Mouse (Mus musculus): ENCODE data around the gene Gm49395. TPM values are rescaled to one million over a fixed set of nuclear protein-coding genes. Genes with fewer than 3 reads are reported as not detected.
A peak's percentile ranks its signal among the peaks of the same experiment; 100 is the strongest.

The Gm49395 gene
- polyA plus RNA-seq, 1 experiment from 2014 or later: 15.3 TPM

GRCm38 (mm10) chr13:115071431-115071830, 30.3 kb downstream of the Gm49395 start:
- no peak for TF ChIP-seq CTCF (IDR thresholded peaks at IDR 0.05; ENCODE audit: low read depth)
- no peaks in the 10 kb centered on the region for H3K9me3 ChIP-seq (replicated peaks; ENCODE audit: low read length)
- no peak overlapping the region for H3K27ac ChIP-seq
- DNase-seq (ENCODE audit: low spot score) (no peak), ATAC-seq (replicated peaks; ENCODE audit: low FRiP score, low read depth) (no peak)
- WGBS: 68% methylated on average over 3 of the region's 3 CpGs
- peaks cover 8% of the 10 kb centered on the region; the same call in 1 of the 2 replicates for H3K4me1 ChIP-seq (replicated peaks; ENCODE audit: insufficient read depth, low read length)
- no peak overlapping the region for H3K4me2 ChIP-seq (ENCODE audit: low read length)
- no peaks in the 10 kb centered on the region for H3K27me3 ChIP-seq (ENCODE audit: insufficient read depth, low read length)
- no peak overlapping the region for H3K4me3 ChIP-seq (replicated peaks; ENCODE audit: low read depth, low read length)
- no peak overlapping the region for H3K9ac ChIP-seq (ENCODE audit: low read depth, low read length)
- H3K36me3 ChIP-seq (ENCODE audit: insufficient read depth, low read length): no peaks in the 10 kb centered on the region

GRCm38 (mm10) chr13:115067968-115068330, 33.8 kb downstream of the Gm49395 start:
- ATAC-seq (replicated peaks; ENCODE audit: low FRiP score, low read depth) (no peak), DNase-seq (ENCODE audit: low spot score) (no peak)
- Histone ChIP-seq H3K4me1 (replicated peaks; ENCODE audit: insufficient read depth, low read length) (peaks cover 8% of the 10 kb centered on the region; the same call in 1 of the 2 replicates), H3K4me3 (replicated peaks; ENCODE audit: low read depth, low read length) (no peak overlapping the region), H3K9ac (ENCODE audit: low read depth, low read length) (no peak overlapping the region), H3K36me3 (ENCODE audit: insufficient read depth, low read length) (no peaks in the 10 kb centered on the region), H3K4me2 (ENCODE audit: low read length) (no peak overlapping the region), H3K9me3 (replicated peaks; ENCODE audit: low read length) (no peaks in the 10 kb centered on the region), H3K27me3 (ENCODE audit: insufficient read depth, low read length) (no peaks in the 10 kb centered on the region), H3K27ac (peak overlapping the region; percentile 67; the same call in 1 of the 2 replicates)
- no peak for TF ChIP-seq CTCF (IDR thresholded peaks at IDR 0.05; ENCODE audit: low read depth)
- 53% methylated on average over 1 of the region's 1 CpGs for WGBS

GRCm38 (mm10) chr13:115067324-115067967, 34.3 kb downstream of the Gm49395 start:
- Histone ChIP-seq H3K27me3 (ENCODE audit: insufficient read depth, low read length) (no peaks in the 10 kb centered on the region), H3K36me3 (ENCODE audit: insufficient read depth, low read length) (no peaks in the 10 kb centered on the region), H3K4me3 (replicated peaks; ENCODE audit: low read depth, low read length) (no peak overlapping the region), H3K4me2 (ENCODE audit: low read length) (no peak overlapping the region), H3K9ac (ENCODE audit: low read depth, low read length) (no peak overlapping the region), H3K9me3 (replicated peaks; ENCODE audit: low read length) (no peaks in the 10 kb centered on the region), H3K4me1 (replicated peaks; ENCODE audit: insufficient read depth, low read length) (peaks cover 8% of the 10 kb centered on the region; the same call in 1 of the 2 replicates), H3K27ac (no peak overlapping the region)
- WGBS: 45% methylated on average over 4 of the region's 4 CpGs
- peak; percentile 43; the same call in 1 of the 2 replicates for ATAC-seq (replicated peaks; ENCODE audit: low FRiP score, low read depth)
- DNase-seq (ENCODE audit: low spot score): peak; percentile 58
- TF ChIP-seq CTCF (IDR thresholded peaks at IDR 0.05; ENCODE audit: low read depth): no peak

GRCm38 (mm10) chr13:115057555-115057954, 44.2 kb downstream of the Gm49395 start:
- no peak overlapping the region for H3K4me3 ChIP-seq (replicated peaks; ENCODE audit: low read depth, low read length)
- 73% methylated on average over 5 of the region's 5 CpGs for WGBS
- no peak for TF ChIP-seq CTCF (IDR thresholded peaks at IDR 0.05; ENCODE audit: low read depth)
- H3K27me3 ChIP-seq (ENCODE audit: insufficient read depth, low read length): no peaks in the 10 kb centered on the region
- H3K9ac ChIP-seq (ENCODE audit: low read depth, low read length): no peak overlapping the region
- H3K9me3 ChIP-seq (replicated peaks; ENCODE audit: low read length): no peaks in the 10 kb centered on the region
- no peaks in the 10 kb centered on the region for H3K36me3 ChIP-seq (ENCODE audit: insufficient read depth, low read length)
- no peak for ATAC-seq (replicated peaks; ENCODE audit: low FRiP score, low read depth)
- H3K27ac ChIP-seq: no peak overlapping the region
- no peak for DNase-seq (ENCODE audit: low spot score)
- H3K4me1 ChIP-seq (replicated peaks; ENCODE audit: insufficient read depth, low read length): peaks cover 12% of the 10 kb centered on the region
- no peak overlapping the region for H3K4me2 ChIP-seq (ENCODE audit: low read length)

GRCm38 (mm10) chr13:115054783-115055182, 46.9 kb downstream of the Gm49395 start:
- peak overlapping the region; percentile 46 for H3K4me2 ChIP-seq (ENCODE audit: low read length)
- H3K27me3 ChIP-seq (ENCODE audit: insufficient read depth, low read length): no peaks in the 10 kb centered on the region
- peaks cover 12% of the 10 kb centered on the region for H3K4me1 ChIP-seq (replicated peaks; ENCODE audit: insufficient read depth, low read length)
- H3K9me3 ChIP-seq (replicated peaks; ENCODE audit: low read length): no peaks in the 10 kb centered on the region
- no peak for TF ChIP-seq CTCF (IDR thresholded peaks at IDR 0.05; ENCODE audit: low read depth)
- ATAC-seq (replicated peaks; ENCODE audit: low FRiP score, low read depth) (no peak), DNase-seq (ENCODE audit: low spot score) (peak; percentile 87)
- peak overlapping the region; percentile 57 for H3K27ac ChIP-seq
- no peaks in the 10 kb centered on the region for H3K36me3 ChIP-seq (ENCODE audit: insufficient read depth, low read length)
- 0 out of 2 replicates have a peak overlapping the region, but pooled peaks have one; percentile 11 for H3K4me3 ChIP-seq (replicated peaks; ENCODE audit: low read depth, low read length)
- 7% methylated on average over 9 of the region's 9 CpGs for WGBS
- H3K9ac ChIP-seq (ENCODE audit: low read depth, low read length): 0 out of 2 replicates have a peak overlapping the region, but pooled peaks have one; percentile 8

- no peak for TF ChIP-seq CTCF (IDR thresholded peaks at IDR 0.05; ENCODE audit: low read depth)
- Histone ChIP-seq H3K27ac (no peak overlapping the region), H3K27me3 (ENCODE audit: insufficient read depth, low read length) (no peaks in the 10 kb centered on the region), H3K36me3 (ENCODE audit: insufficient read depth, low read length) (no peaks in the 10 kb centered on the region), H3K9me3 (replicated peaks; ENCODE audit: low read length) (no peaks in the 10 kb centered on the region), H3K4me2 (ENCODE audit: low read length) (peak overlapping the region; percentile 29), H3K4me3 (replicated peaks; ENCODE audit: low read depth, low read length) (no peak overlapping the region), H3K9ac (ENCODE audit: low read depth, low read length) (no peak overlapping the region), H3K4me1 (replicated peaks; ENCODE audit: insufficient read depth, low read length) (peaks cover 12% of the 10 kb centered on the region)
- DNase-seq (ENCODE audit: low spot score) (no peak), ATAC-seq (replicated peaks; ENCODE audit: low FRiP score, low read depth) (no peak)
- WGBS: 67% methylated on average over 7 of the region's 7 CpGs
Observed at GRCm38 (mm10) chr13:115052568-115052967, 49.2 kb downstream of the Gm49395 start.
